Mouse (Mus musculus): ENCODE measurements around the gene Aurkaip1.
"Not testable (repeated sequence)": the region's sequence is repeated elsewhere in the genome, so short reads cannot be mapped to it uniquely, and the experiment has no call there.

Gene Aurkaip1

GRCm38 (mm10) chr4:155831205-155831766, at the start of gene Aurkaip1:
Aurkaip1 (plus strand) TSS chr4:155831272.
- peak; percentile 94 for DNase-seq (ENCODE audit: low spot score)

DNA sequence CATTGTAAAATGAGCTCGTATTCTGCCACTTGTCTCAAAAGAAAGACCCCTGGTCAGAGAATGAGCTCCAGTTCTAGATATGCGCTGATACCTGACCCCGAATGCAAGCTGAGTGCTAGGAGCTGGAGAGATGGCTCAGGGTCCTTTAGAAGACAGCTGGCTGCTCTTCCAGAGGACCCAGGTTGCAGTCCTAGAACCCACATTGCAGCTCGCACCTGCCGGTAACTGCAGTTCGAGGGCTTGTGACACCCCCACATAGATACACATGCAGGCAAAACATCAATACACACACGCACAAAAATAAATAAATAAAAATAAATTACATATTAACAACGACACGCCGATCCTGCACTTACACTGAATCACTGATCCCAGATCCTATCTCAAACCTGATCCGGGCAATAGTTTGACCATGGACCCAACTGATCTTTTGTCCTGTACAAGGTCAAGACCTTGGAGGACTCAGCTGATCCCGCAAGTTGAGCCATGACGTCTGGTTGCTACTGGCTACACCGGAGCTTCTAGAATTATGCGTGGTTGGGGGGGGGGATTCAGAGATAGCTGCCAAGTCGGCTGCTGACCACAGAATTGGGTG, 47.5 kb upstream of the Aurkaip1 start:
- DNase-seq (ENCODE audit: low spot score): no peak

GRCm38 (mm10) chr4:155784081-155784701, 46.9 kb upstream of the Aurkaip1 start:
- DNase-seq (ENCODE audit: low spot score): peak; percentile 58

GRCm38 (mm10) chr4:155785246-155785645, 45.8 kb upstream of the Aurkaip1 start:
- DNase-seq (ENCODE audit: low spot score): no peak

DNA sequence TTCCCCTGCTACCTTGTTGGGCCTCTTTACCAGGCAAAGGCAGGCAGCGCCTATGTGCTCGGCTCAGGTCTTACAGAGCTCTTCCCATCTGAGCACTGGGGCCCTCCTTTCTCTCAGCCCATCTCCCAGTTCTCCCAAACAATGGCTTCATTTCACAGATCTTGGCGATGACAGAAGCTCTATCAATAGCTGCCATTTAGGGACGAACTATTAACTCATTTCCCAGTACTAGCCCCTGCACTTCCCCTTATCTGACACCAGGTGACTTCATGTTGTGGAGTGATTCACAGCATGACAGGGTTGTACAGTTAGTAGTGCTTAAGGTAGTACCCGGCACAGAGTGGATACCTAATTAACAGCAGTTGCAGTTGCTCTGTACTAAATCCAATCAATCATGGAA, 45.3 kb upstream of the Aurkaip1 start, which contains the start of gene Tmem88b:
Gene Tmem88b (minus strand): TSS at position 56 of the 400 bp plus-strand sequence.
- no peak for DNase-seq (ENCODE audit: low spot score)

GRCm38 (mm10) chr4:155788300-155788699, 42.8 kb upstream of the Aurkaip1 start:
- no peak for DNase-seq (ENCODE audit: low spot score)

DNA sequence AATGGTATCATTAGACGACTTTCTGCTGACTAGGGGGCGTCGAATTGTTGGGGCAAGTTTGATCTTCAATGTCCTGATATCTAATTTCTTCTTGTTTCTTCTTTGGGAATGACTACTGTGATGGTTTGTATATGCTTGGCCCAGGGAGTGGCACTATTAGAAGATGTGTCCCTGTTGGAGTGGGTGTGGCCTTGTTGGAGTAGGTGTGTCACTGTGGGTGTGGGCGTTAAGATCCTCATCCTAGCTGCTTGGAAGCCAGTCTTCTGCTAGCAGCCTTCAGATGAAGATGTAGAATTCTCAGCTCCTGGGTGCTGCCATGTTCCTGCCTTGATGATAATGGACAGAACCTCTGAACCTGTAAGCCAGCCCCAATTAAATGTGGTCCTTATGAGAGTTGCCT, 42.2 kb upstream of the Aurkaip1 start:
- not testable (repeated sequence) for DNase-seq (ENCODE audit: low spot score)

- DNase-seq (ENCODE audit: low spot score): no peak
Observed at GRCm38 (mm10) chr4:155790021-155790489, 41.0 kb upstream of the Aurkaip1 start, which contains the start of gene Ankrd65. Ankrd65 (plus strand) TSS chr4:155790439.

GRCm38 (mm10) chr4:155790650-155791161, 40.4 kb upstream of the Aurkaip1 start:
- no peak for DNase-seq (ENCODE audit: low spot score)

DNA sequence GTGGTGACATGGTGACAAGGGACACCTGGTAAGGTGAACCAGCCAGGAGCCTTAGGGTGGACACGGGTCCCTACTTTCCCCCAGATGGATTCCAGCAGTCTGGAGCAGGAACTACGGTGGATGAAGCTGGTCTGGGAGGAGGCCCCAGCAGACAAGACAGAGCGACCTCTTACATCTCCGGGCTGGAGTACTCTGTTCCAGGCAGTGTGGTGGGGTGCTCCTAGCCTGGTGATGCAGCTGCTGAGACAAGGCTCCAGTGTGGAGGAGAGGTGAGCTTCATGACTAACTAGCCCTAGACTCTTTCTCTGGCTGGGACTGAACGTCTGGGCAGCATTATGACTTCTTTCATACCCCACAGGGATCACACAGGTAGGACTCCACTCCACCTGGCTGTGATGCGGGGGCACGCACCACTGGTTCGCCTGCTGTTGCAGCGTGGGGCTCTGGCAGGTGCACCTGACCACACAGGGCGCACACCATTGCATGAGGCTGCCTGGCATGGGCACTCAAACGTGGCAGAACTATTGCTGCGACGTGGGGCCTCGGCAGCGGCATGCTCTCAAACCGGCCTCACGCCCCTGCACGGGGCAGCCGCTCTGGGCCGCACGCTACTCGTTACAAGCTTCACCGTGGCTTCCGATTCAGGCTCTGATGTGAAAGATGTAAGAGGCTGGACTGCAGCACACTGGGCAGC, 39.7 kb upstream of the Aurkaip1 start:
- no peak for DNase-seq (ENCODE audit: low spot score)

DNA sequence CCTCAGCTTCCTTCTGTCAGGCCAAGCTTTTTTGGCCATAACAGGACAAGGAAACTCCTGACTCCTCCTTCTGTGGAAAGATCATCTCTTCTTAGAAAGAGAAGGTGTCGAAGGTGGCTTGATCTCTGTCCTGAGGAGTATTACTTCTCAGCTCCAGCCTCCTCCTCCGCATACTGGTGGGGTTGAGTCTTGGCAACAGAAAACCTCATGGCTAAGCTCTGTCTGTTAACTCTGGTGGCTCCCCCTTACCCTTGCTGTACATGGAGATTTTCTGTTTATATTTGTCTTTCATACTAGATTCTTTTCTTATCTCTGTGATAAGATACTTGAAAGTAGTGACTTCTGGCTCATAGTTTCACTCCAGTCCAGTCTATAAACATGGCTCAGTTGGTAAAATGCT, 37.3 kb upstream of the Aurkaip1 start:
- no peak for DNase-seq (ENCODE audit: low spot score)

- no peak for DNase-seq (ENCODE audit: low spot score)
Observed at GRCm38 (mm10) chr4:155802075-155802474, 29.0 kb upstream of the Aurkaip1 start.

- DNase-seq (ENCODE audit: low spot score): no peak
Observed at GRCm38 (mm10) chr4:155802741-155803339, 28.2 kb upstream of the Aurkaip1 start, which contains the start of gene Mrpl20. Mrpl20 (plus strand) TSS chr4:155802878.

- DNase-seq (ENCODE audit: low spot score): peak; percentile 96
Observed at GRCm38 (mm10) chr4:155803340-155804041, 27.6 kb upstream of the Aurkaip1 start.

GRCm38 (mm10) chr4:155807841-155808240, 23.2 kb upstream of the Aurkaip1 start:
- no peak for DNase-seq (ENCODE audit: low spot score)

- DNase-seq (ENCODE audit: low spot score): peak; percentile 95
Observed at GRCm38 (mm10) chr4:155811929-155812664, 19.0 kb upstream of the Aurkaip1 start, which contains the start of gene Ccnl2. Ccnl2 (plus strand) TSS chr4:155812489.

- no peak for DNase-seq (ENCODE audit: low spot score)
Observed at GRCm38 (mm10) chr4:155812665-155813181, 18.3 kb upstream of the Aurkaip1 start.

DNA sequence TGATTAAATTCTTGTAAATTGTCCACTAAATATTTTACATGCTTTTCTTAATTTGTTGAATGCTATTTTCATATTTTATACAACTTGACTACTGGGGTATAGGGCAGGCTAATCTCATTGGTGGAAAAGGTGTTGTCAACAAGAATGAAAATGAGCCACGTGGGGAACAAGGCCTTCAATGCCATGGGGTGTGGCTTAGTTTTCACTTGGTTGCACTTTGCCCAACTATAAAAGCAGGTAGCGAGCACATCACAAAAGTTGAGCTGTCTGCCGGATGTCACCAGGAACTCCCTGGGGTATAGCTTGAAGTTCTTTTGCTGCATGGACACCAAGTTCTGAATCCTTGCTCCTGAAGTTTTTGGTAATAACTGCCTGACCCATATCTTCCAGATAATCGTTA, 13.5 kb upstream of the Aurkaip1 start:
- no peak for DNase-seq (ENCODE audit: low spot score)

- no peak for DNase-seq (ENCODE audit: low spot score)
Observed at GRCm38 (mm10) chr4:155821025-155821424, 10.0 kb upstream of the Aurkaip1 start.

GRCm38 (mm10) chr4:155823443-155823842, 7.6 kb upstream of the Aurkaip1 start:
- no peak for DNase-seq (ENCODE audit: low spot score)

All from c-Kit-positive CD71-positive TER-119-positive erythroid progenitor cells, embryonic 14.5 days (primary cell).